Mouse (Mus musculus) kidney, adult 11 months (tissue): Measurements from ENCODE around the gene Mad2l1.

ENCODE experiments used
- DNase-seq: peaks from one replicate; pipeline ENCODE4 v3.0.0; 2022

The Mad2l1 gene

DNA sequence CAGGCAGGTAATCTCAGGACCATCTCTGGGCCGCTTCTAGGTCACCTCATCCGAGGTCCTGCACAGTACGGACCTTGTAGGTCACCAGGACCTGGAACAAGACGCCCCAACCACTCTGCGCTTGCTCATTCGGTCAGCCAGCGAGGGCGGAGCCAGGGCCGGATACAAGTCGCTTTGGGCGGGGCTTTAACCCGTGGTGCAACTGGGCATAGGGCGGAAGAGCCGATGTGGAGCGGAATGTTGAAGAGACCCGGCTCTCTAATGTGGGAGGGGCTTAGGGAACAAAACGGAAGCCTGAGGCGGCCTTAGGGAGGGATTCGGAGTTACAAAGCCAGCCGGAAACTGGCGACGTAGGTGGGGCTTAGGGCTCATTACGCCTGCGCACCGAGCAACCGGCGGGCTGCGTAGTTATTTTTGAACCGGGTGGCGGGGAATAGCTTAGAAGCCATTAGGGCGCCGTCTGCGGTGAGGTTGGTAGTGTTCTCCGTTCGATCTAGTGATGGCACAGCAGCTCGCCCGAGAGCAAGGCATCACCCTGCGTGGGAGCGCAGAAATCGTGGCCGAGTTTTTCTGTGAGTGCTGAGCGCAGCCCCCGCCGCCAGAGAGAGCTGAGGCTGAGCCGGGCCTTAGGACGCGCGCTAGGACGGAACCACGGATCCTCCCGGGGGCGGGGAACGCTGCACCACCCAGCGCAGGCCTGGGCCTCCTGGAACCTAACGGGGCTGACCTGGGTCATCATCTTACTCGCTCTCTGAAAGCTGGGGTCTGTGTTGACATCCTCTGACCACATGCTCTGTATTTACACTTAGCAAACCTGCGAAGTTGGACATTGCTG, at the start of gene Mad2l1:
Gene Mad2l1, plus strand, starts transcription at position 363 of the 835 bp plus-strand sequence.
- DNase-seq = peak; percentile 99

- no peak for DNase-seq
Observed at GRCm38 (mm10) chr6:66493685-66494084, 41.5 kb upstream of the Mad2l1 start.

GRCm38 (mm10) chr6:66516368-66516767, 18.8 kb upstream of the Mad2l1 start:
- DNase-seq = no peak

GRCm38 (mm10) chr6:66528386-66528785, 6.8 kb upstream of the Mad2l1 start:
- no peak for DNase-seq

GRCm38 (mm10) chr6:66533241-66533640, 1.9 kb upstream of the Mad2l1 start:
- no peak for DNase-seq

DNA sequence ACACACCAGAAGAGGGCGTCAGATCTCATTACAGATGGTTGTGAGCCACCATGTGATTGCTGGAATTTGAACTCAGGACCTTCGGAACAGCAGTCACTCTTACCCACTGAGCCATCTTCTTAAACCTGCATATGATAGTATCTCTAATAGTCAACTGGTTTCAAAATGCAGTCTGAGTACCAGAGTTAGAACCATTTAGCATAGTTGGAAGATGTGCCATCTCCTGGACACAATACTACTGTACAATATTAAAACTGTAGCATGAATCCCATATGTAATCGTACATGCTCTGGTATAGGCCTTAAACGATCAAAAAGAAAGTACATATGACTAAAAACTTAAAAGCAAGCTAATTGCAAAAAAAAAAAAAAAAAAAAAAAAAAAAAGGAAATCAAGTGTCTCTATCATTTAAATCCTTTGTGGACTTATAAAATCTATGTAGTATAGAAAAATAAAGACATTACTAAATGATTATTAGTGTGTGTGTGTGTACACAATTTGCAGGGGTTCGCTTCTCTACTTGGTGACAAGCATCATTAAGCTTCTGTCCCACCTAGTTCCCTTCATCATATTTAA, 736 bp upstream of the Mad2l1 start:
- no peak for DNase-seq

- DNase-seq = no peak
Observed at GRCm38 (mm10) chr6:66535966-66536365, 776 bp downstream of the Mad2l1 start.

DNA sequence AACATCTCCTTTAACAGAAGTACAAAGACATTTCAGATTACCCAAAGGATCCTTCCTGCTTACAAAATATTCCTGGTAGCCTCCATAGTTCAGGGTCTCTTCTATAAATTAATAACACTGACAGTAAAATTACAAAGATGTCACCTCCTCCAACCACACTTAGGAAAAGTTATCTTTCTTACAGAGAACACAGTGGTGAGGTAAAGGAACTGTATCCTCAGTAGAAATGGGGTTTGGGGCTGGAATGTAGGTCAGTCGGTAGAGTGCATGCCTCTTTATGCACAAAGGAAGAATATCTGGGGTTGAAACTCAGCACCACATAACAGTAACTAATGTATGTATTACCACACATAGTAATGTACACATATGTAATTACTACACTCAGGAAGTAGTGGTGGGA, 24.8 kb downstream of the Mad2l1 start, which contains the start of gene Vmn1r32:
Gene Vmn1r32, minus strand, starts transcription at position 101 of the 400 bp plus-strand sequence.
- DNase-seq = no peak

- DNase-seq = no peak
Observed at GRCm38 (mm10) chr6:66595804-66596203, 60.6 kb downstream of the Mad2l1 start.
